Mouse (Mus musculus) layer of hippocampus, adult 6 months (tissue): ENCODE results near the gene Gm8267. TPM values are rescaled to one million over a fixed set of nuclear protein-coding genes. Genes with fewer than 3 reads are reported as not detected.

Source experiments
- long read RNA-seq, 2 experiments: library from polyadenylated mRNA; unstranded; transcript quantifications; one replicate each; pipeline ENCODE4 v2.0.0; 2019 to 2020
- polyA plus RNA-seq: library from polyadenylated mRNA; unstranded; fragments of <200 nt; fragmentation: Nextera tagmentation; gene quantifications from 2 replicates; pipeline ENCODE4 v1.2.3, GENCODE M21; 2021

Gene Gm8267
- not detected in 2 replicates for polyA plus RNA-seq
- long read RNA-seq, experiment 1: 0 reads
- long read RNA-seq, experiment 2: 0 reads

GRCm38 (mm10) chr14:44750240-44750639 is at the start of gene Gm8267:
Gm8267 (minus strand) TSS chr14:44750340.

GRCm38 (mm10) chr14:44706356-44706755 is 43.8 kb downstream of the Gm8267 start, which contains the start of gene Gm8257:
Gm8257 (minus strand) TSS chr14:44706456.

Other genes with a start within 250 kb of the Gm8267 start
- gene Gm17093, start 232.1 kb downstream of the Gm8267 start, polyA plus RNA-seq: not detected in 2 replicates
- not detected in 2 replicates for gene Gm8247, start 167.2 kb downstream of the Gm8267 start, polyA plus RNA-seq
- not detected in 2 replicates for gene Gm5624, start 122.4 kb downstream of the Gm8267 start, polyA plus RNA-seq
- not detected in 2 replicates for gene Gm8257, start 43.9 kb downstream of the Gm8267 start, polyA plus RNA-seq
- 0.15 and 0.30 TPM in 2 replicates for gene Ptgdr, start 109.0 kb upstream of the Gm8267 start, polyA plus RNA-seq
- 0.31 and 0.41 TPM in 2 replicates for gene Ptger2, start 237.9 kb upstream of the Gm8267 start, polyA plus RNA-seq